Mouse (Mus musculus): ENCODE measurements at regions not wholly inside any gene's neighbourhood (a gene's known extent, or its start where the extent isn't known, plus 50 kb on each side); places are given as distances from the start of the nearest gene placed in this dataset.
"Not testable (repeated sequence)": the region's sequence is repeated elsewhere in the genome, so short reads cannot be mapped to it uniquely, and the experiment has no call there.

GRCm38 (mm10) chr16:26860566-26860965, 130.9 kb downstream of the Gmnc start:
- DNase-seq (ENCODE audit: low read depth, low spot score), result no peak

GRCm38 (mm10) chr16:26849191-26849590, 142.3 kb downstream of the Gmnc start:
- no peak for DNase-seq (ENCODE audit: low read depth, low spot score)

- DNase-seq (ENCODE audit: low read depth, low spot score), result no peak
These were observed 164.4 kb downstream of the Gmnc start for GRCm38 (mm10) chr16:26827006-26827405.

- DNase-seq (ENCODE audit: low read depth, low spot score), result not testable (repeated sequence)
These were observed 180.3 kb downstream of the Gmnc start for GRCm38 (mm10) chr16:26811201-26811600.

GRCm38 (mm10) chr16:26805426-26805825, 186.0 kb downstream of the Gmnc start:
- no peak for DNase-seq (ENCODE audit: low read depth, low spot score)

GRCm38 (mm10) chr16:26787042-26787620, 204.3 kb downstream of the Gmnc start:
- no peak for DNase-seq (ENCODE audit: low read depth, low spot score)

GRCm38 (mm10) chr16:26782331-26782730, 200.8 kb downstream of the Il1rap start:
- DNase-seq (ENCODE audit: low read depth, low spot score), result peak; percentile 56
